Mouse (Mus musculus) kidney, embryonic 14.5 days (tissue): ENCODE data around the gene A930002H24Rik. TPM values are rescaled to one million over a fixed set of nuclear protein-coding genes. Genes with fewer than 3 reads are reported as not detected.
"Not testable (repeated sequence)": the region's sequence is repeated elsewhere in the genome, so short reads cannot be mapped to it uniquely, and the experiment has no call there.

ENCODE experiments used
- ATAC-seq: fragments of 200-750 bp; cut with Nextera tagmentation; 2 replicates; pipeline ENCODE4 v1.8.0; 2017; ENCODE audit warnings: moderate number of reproducible peaks, mild to moderate bottlenecking, moderate TSS enrichment, moderate library complexity; ENCODE audit not compliant: low FRiP score, low TSS enrichment
- H3K27ac ChIP-seq: fragments of 300-500 bp; sonication (generic); 2 replicates; pipeline ENCODE4 v1.5.1; 2014; ENCODE audit warnings: low read depth, mild to moderate bottlenecking, low read length, moderate library complexity, mixed read lengths
- H3K27me3 ChIP-seq: fragments of 300-500 bp; sonication (generic); 2 replicates; pipeline ENCODE4 v1.6.1; 2014; ENCODE audit warnings: mild to moderate bottlenecking, low read length; ENCODE audit not compliant: control insufficient read depth, insufficient read depth
- H3K36me3 ChIP-seq: fragments of 300-500 bp; sonication (generic); 2 replicates; pipeline ENCODE4 v1.6.1; 2014; ENCODE audit warnings: low read length, mixed read lengths; ENCODE audit not compliant: control insufficient read depth, insufficient read depth
- H3K4me1 ChIP-seq: fragments of 300-500 bp; sonication (generic); 2 replicates; pipeline ENCODE4 v1.6.1; 2014; ENCODE audit warnings: low read length, mixed read lengths; ENCODE audit not compliant: control insufficient read depth, insufficient read depth
- H3K4me2 ChIP-seq: fragments of 300-500 bp; sonication (generic); replicated peaks from 2 replicates; pipeline ENCODE4 v1.6.1; 2014; ENCODE audit warnings: low read depth, mild to moderate bottlenecking, low read length
- H3K4me3 ChIP-seq: fragments of 300-500 bp; sonication (generic); 2 replicates; pipeline ENCODE4 v1.5.1; 2014; ENCODE audit warnings: mild to moderate bottlenecking, low read length
- H3K9ac ChIP-seq: fragments of 300-500 bp; sonication (generic); 2 replicates; pipeline ENCODE4 v1.6.1; 2014; ENCODE audit warnings: low read depth, mild to moderate bottlenecking, low read length, moderate library complexity
- H3K9me3 ChIP-seq: fragments of 300-500 bp; sonication (generic); 2 replicates; pipeline ENCODE4 v1.6.1; 2016; ENCODE audit warnings: low read length; ENCODE audit not compliant: control insufficient read depth
- WGBS: fragments of 180-500 bp; shearing (Covaris S2); extraction: QIAGEN DNeasy Blood & Tissue Kit; methylation state at CpG from one replicate; pipeline ENCODE4 v1.1.7; 2014; 5-methylcytosine and 5-hydroxymethylcytosine counted together
- polyA plus RNA-seq: library from polyadenylated mRNA; unstranded; fragments of >200 nt; fragmentation: Nextera tagmentation; extraction: Ambion mirVana; gene quantifications from 2 replicates; pipeline ENCODE4 v1.2.1, GENCODE M21; 2014

A930002H24Rik gene
- polyA plus RNA-seq, 1 experiment from 2014 or later = 3.8 TPM

DNA sequence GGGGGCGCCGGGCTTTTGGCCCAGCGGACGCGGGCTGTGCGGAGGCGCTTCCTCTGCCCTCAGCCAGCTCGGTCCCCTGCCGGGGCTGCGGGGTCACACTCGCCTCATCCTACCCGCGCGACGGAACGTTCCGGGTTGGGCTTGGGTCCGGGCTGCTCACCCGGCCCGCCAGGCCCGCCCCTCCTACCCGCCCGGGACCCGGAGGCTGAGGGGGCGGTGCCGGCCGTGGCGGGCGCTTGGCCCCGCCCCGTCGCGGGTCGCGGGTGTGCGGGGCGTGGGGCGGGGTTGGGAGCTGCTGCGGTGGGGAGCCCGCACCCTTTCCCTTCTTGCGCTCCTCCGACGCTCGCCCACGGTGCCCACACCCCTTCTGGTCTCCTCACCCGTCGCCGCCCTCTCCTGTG lies 580 bp upstream of the A930002H24Rik start:
- Histone ChIP-seq H3K9ac (peak overlapping the region; percentile 87), H3K36me3 (no peaks in the 10 kb centered on the region), H3K4me3 (peak overlapping the region; percentile 91), H3K27ac (peak overlapping the region; percentile 68), H3K27me3 (no peaks in the 10 kb centered on the region), H3K4me1 (0 out of 2 replicates have a peak, but pooled peaks cover 4% of the 10 kb centered on the region), H3K9me3 (no peaks in the 10 kb centered on the region), H3K4me2 (peak overlapping the region; percentile 76)
- WGBS = under 1% methylated on average over 30 of the region's 48 CpGs
- ATAC-seq = peak; percentile 81

DNA sequence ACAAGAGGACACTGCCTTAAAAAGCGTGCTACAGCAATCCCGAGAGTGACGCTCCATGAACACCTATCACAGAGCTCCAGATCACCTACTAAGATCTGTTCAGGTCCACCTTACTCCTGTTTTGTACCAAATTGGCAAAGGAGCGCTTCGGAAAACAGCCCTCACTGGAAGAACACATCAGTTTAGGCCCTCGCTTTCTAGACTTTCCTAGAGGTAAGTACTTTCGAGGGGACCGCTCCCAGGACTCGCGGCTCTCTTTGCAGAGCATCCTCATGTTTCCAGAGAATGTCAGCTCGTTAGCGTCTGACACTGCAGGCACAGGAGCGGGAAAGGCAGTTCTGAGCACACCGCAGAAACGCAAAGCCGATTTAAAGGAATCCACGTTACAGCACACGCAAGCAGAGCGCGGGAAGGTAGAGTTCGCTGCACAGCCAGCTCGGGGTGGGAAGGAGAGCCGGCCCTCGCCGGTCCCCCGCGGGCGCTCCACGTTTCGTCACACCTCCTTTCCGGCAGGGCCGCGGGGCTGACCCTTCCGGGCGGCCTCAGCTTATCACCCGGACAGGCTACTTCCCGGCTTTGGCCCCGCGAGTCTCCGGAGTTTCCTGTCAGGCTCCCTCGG lies 470 bp downstream of the A930002H24Rik start, which contains the start of gene Fer:
Fer (plus strand) TSS at position 51 of the 619 bp plus-strand sequence.
- 0 out of 2 replicates have a peak, but pooled peaks cover 4% of the 10 kb centered on the region for H3K4me1 ChIP-seq
- no peaks in the 10 kb centered on the region for H3K27me3 ChIP-seq
- 1% methylated on average over 41 of the region's 41 CpGs for WGBS
- no peaks in the 10 kb centered on the region for H3K36me3 ChIP-seq
- H3K27ac ChIP-seq = peak within 1 kb of the TSS; percentile 72
- H3K9me3 ChIP-seq = no peaks in the 10 kb centered on the region
- peak within 1 kb of the TSS; percentile 87 for H3K9ac ChIP-seq
- peak; percentile 58 for ATAC-seq
- H3K4me2 ChIP-seq = peak within 1 kb of the TSS; percentile 91
- peak within 1 kb of the TSS; percentile 91 for H3K4me3 ChIP-seq

- Histone ChIP-seq H3K4me3 (no peak overlapping the region), H3K4me1 (0 out of 2 replicates have a peak, but pooled peaks cover 4% of the 10 kb centered on the region), H3K9me3 (no peaks in the 10 kb centered on the region), H3K36me3 (no peaks in the 10 kb centered on the region), H3K27me3 (no peaks in the 10 kb centered on the region), H3K4me2 (peak overlapping the region; percentile 91; the same call in 1 of the 2 replicates), H3K27ac (no peak overlapping the region), H3K9ac (no peak overlapping the region)
- no peak for ATAC-seq
- WGBS = 20% methylated on average over 3 of the region's 3 CpGs
Measured at GRCm38 (mm10) chr17:63862399-63862798, 1.2 kb downstream of the A930002H24Rik start.

DNA sequence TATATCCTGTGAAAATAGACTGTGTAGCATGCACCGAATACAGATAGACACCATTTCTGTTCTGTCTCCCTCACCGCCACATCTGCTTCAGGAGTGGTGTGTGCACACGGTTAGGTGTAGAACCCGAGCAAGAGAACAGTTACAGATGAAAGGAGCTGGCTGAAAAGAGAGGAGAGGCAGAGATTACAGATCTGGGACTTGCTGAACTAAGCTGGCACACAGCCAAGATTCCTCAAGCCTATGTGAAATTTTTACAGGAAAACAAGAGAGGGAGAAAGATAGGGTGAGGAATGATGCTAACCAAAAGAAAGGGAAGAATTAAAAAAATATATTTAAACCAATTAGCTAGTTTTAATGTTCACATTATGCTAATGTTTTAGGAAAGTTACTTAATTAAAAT lies 2.6 kb downstream of the A930002H24Rik start:
- Histone ChIP-seq H3K4me3 (no peak overlapping the region), H3K4me1 (0 out of 2 replicates have a peak, but pooled peaks cover 4% of the 10 kb centered on the region), H3K27me3 (no peaks in the 10 kb centered on the region), H3K9ac (no peak overlapping the region), H3K36me3 (no peaks in the 10 kb centered on the region), H3K9me3 (no peaks in the 10 kb centered on the region), H3K4me2 (no peak overlapping the region), H3K27ac (no peak overlapping the region)
- 51% methylated on average over 4 of the region's 4 CpGs for WGBS
- ATAC-seq = no peak

- Histone ChIP-seq H3K4me1 (no peaks in the 10 kb centered on the region), H3K27me3 (no peaks in the 10 kb centered on the region), H3K36me3 (no peaks in the 10 kb centered on the region), H3K9ac (no peak overlapping the region), H3K4me2 (no peak overlapping the region), H3K4me3 (no peak overlapping the region), H3K9me3 (no peaks in the 10 kb centered on the region), H3K27ac (no peak overlapping the region)
- 90% methylated on average over 7 of the region's 7 CpGs for WGBS
- no peak for ATAC-seq
Measured at GRCm38 (mm10) chr17:63857023-63857544, 6.5 kb downstream of the A930002H24Rik start.

- 87% methylated on average over 9 of the region's 9 CpGs for WGBS
- H3K4me3 ChIP-seq = peak overlapping the region; percentile 69; the same call in 1 of the 2 replicates
- ATAC-seq = no peak
Measured at GRCm38 (mm10) chr17:63850016-63850415, 13.6 kb downstream of the A930002H24Rik start.

GRCm38 (mm10) chr17:63849566-63849965 lies 14.0 kb downstream of the A930002H24Rik start:
- H3K27ac ChIP-seq = peak overlapping the region; percentile 55; the same call in 1 of the 2 replicates
- no peaks in the 10 kb centered on the region for H3K9me3 ChIP-seq
- no peaks in the 10 kb centered on the region for H3K36me3 ChIP-seq
- ATAC-seq = peak; percentile 100
- H3K27me3 ChIP-seq = no peaks in the 10 kb centered on the region
- H3K4me3 ChIP-seq = peak overlapping the region; percentile 69
- peak overlapping the region; percentile 59 for H3K4me2 ChIP-seq
- H3K9ac ChIP-seq = peak overlapping the region; percentile 79
- no peaks in the 10 kb centered on the region for H3K4me1 ChIP-seq
- 0% methylated on average over 22 of the region's 22 CpGs for WGBS

More at GRCm38 (mm10) chr17:63850016-63850415, 13.6 kb downstream of the A930002H24Rik start:
- Histone ChIP-seq H3K4me1 (no peaks in the 10 kb centered on the region), H3K4me2 (peak overlapping the region; percentile 59; the same call in 1 of the 2 replicates), H3K36me3 (no peaks in the 10 kb centered on the region), H3K27ac (no peak overlapping the region), H3K9me3 (no peaks in the 10 kb centered on the region), H3K27me3 (no peaks in the 10 kb centered on the region), H3K9ac (no peak overlapping the region)

GRCm38 (mm10) chr17:63849151-63849550 lies 14.4 kb downstream of the A930002H24Rik start:
- Histone ChIP-seq H3K9me3 (no peaks in the 10 kb centered on the region), H3K36me3 (no peaks in the 10 kb centered on the region), H3K4me2 (peak overlapping the region; percentile 59), H3K4me1 (no peaks in the 10 kb centered on the region), H3K27me3 (no peaks in the 10 kb centered on the region), H3K9ac (peak overlapping the region; percentile 79), H3K4me3 (peak overlapping the region; percentile 69), H3K27ac (peak overlapping the region; percentile 55; the same call in 1 of the 2 replicates)
- peak; percentile 25; the same call in 1 of the 2 replicates for ATAC-seq
- 8% methylated on average over 6 of the region's 6 CpGs for WGBS

GRCm38 (mm10) chr17:63845766-63846165 lies 17.8 kb downstream of the A930002H24Rik start:
- 97% methylated on average over 3 of the region's 3 CpGs for WGBS
- not testable (repeated sequence) for H3K9ac ChIP-seq, H3K4me3 ChIP-seq, H3K27me3 ChIP-seq, H3K27ac ChIP-seq, H3K4me2 ChIP-seq, H3K36me3 ChIP-seq, H3K4me1 ChIP-seq, ATAC-seq, H3K9me3 ChIP-seq
